Mouse (Mus musculus) G1E (cell line): ENCODE data around the gene Celf2. TPM values are rescaled to one million over a fixed set of nuclear protein-coding genes. Genes with fewer than 3 reads are reported as not detected.

Source experiments
- ATAC-seq: 2 replicates; pipeline ENCODE4 v1.8.0; 2016; ENCODE audit warnings: mild to moderate bottlenecking; ENCODE audit not compliant: insufficient number of reproducible peaks, poor library complexity, low FRiP score, severe bottlenecking; ENCODE audit errors: extremely low read depth
- DNase-seq: peaks from one replicate; pipeline ENCODE4 v3.0.0; 2012; ENCODE audit warnings: low spot score
- H3K27me3 ChIP-seq: 2 replicates; pipeline ENCODE4 v1.6.1; 2012; ENCODE audit warnings: mild to moderate bottlenecking, low read length, inconsistent platforms; ENCODE audit not compliant: insufficient read depth
- H3K36me3 ChIP-seq: replicated peaks from 2 replicates; pipeline ENCODE3; 2012; ENCODE audit warnings: mild to moderate bottlenecking, inconsistent platforms
- H3K4me1 ChIP-seq: 2 replicates; pipeline ENCODE4 v1.6.1; 2012; ENCODE audit warnings: low read depth, low read length, inconsistent platforms, mixed read lengths; ENCODE audit not compliant: insufficient read depth
- H3K4me3 ChIP-seq: 2 replicates; pipeline ENCODE4 v1.5.1; 2012; ENCODE audit warnings: low read depth, mild to moderate bottlenecking, inconsistent platforms, low read length, moderate library complexity, mixed read lengths
- H3K9me3 ChIP-seq: replicated peaks from 2 replicates; pipeline ENCODE4 v1.6.1; 2012; ENCODE audit warnings: inconsistent platforms
- CTCF ChIP-seq: IDR thresholded peaks from 2 replicates; pipeline ENCODE4 v1.5.1; 2012; ENCODE audit warnings: low read depth, low read length, inconsistent platforms, mixed read lengths
- GATA1 ChIP-seq: IDR thresholded peaks from 2 replicates; pipeline ENCODE4 v1.6.1; 2012; ENCODE audit warnings: borderline replicate concordance, low read length, inconsistent platforms, mixed read lengths
- GATA2 ChIP-seq: IDR thresholded peaks from 2 replicates; pipeline ENCODE4 v1.6.1; 2012; ENCODE audit warnings: low read depth, low read length, inconsistent platforms, borderline replicate concordance
- POLR2AphosphoS5 ChIP-seq: IDR thresholded peaks from 2 replicates; pipeline ENCODE4 v1.6.1; 2012; ENCODE audit warnings: low read depth, low read length, inconsistent platforms; ENCODE audit not compliant: insufficient replicate concordance
- TAL1 ChIP-seq: conservative IDR thresholded peaks from 2 replicates; pipeline ENCODE4 v1.6.1; 2012; ENCODE audit warnings: low read depth, low read length, inconsistent platforms, mixed read lengths
- polyA plus RNA-seq: library from polyadenylated mRNA; stranded (reverse); fragments of >175 nt; gene quantifications from 2 replicates; pipeline ENCODE4 v1.2.3, GENCODE M21; 2012
- total RNA-seq, 2 experiments: library from RNA; stranded (forward) in 1 of 2; stranded (reverse) in 1 of 2; fragments of 200-1000 nt in 1 of 2; fragments of >200 nt in 1 of 2; fragmentation: Nextera tagmentation in 1 of 2; gene quantifications; 2 replicates each; pipeline ENCODE4 v1.2.3; 2014 to 2017

Celf2 gene
- total and polyA plus RNA-seq, 3 experiments = 0.86 to 45.1 (median 14.2) TPM

DNA sequence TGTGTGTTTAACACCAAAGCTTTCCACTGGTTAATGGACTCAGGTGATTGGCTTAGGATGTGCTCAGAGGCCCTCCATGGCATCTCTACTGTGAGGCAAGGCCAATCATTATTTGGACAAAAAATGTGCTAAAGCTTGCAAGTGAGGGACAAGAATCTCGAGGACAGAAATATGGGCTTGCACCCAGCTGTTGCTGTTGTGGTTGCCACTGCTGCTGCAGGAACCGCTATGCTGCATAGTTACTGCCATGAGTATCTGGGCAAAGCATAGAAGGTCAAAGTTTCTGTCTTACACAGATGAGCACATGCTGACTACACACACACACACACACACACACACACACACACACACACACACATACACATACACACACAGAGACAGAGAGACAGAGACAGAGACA, 24.8 kb upstream of the Celf2 start:
- no peaks in the 10 kb centered on the region for H3K27me3 ChIP-seq
- H3K36me3 ChIP-seq = no peaks in the 10 kb centered on the region
- DNase-seq (no peak), ATAC-seq (no peak)
- H3K9me3 ChIP-seq = no peaks in the 10 kb centered on the region
- H3K4me1 ChIP-seq = no peaks in the 10 kb centered on the region
- TF ChIP-seq TAL1 = no peak
- no peak for TF ChIP-seq GATA1
- no peak for TF ChIP-seq POLR2AphosphoS5
- no peak for TF ChIP-seq GATA2
- no peak for TF ChIP-seq CTCF
- no peak overlapping the region for H3K4me3 ChIP-seq

- TF ChIP-seq GATA1 (no peak), CTCF (no peak), POLR2AphosphoS5 (no peak), TAL1 (no peak), GATA2 (no peak)
- Histone ChIP-seq H3K4me1 (no peaks in the 10 kb centered on the region), H3K36me3 (no peaks in the 10 kb centered on the region), H3K9me3 (no peaks in the 10 kb centered on the region), H3K27me3 (no peaks in the 10 kb centered on the region), H3K4me3 (no peak overlapping the region)
- DNase-seq (no peak), ATAC-seq (no peak)
Observed at GRCm38 (mm10) chr2:7531185-7531960, 22.0 kb upstream of the Celf2 start.

GRCm38 (mm10) chr2:7530461-7531184, 21.3 kb upstream of the Celf2 start:
- H3K36me3 ChIP-seq = no peaks in the 10 kb centered on the region
- no peak overlapping the region for H3K4me3 ChIP-seq
- H3K9me3 ChIP-seq = no peaks in the 10 kb centered on the region
- DNase-seq (no peak), ATAC-seq (no peak)
- no peaks in the 10 kb centered on the region for H3K4me1 ChIP-seq
- no peaks in the 10 kb centered on the region for H3K27me3 ChIP-seq
- TF ChIP-seq GATA2 (no peak), GATA1 (no peak), CTCF (no peak), POLR2AphosphoS5 (no peak), TAL1 (no peak)

GRCm38 (mm10) chr2:7529637-7530036, 20.3 kb upstream of the Celf2 start:
- H3K4me1 ChIP-seq = no peaks in the 10 kb centered on the region
- no peak for TF ChIP-seq POLR2AphosphoS5
- TF ChIP-seq GATA2 = no peak
- TF ChIP-seq CTCF = no peak
- TF ChIP-seq GATA1 = no peak
- TF ChIP-seq TAL1 = no peak
- H3K9me3 ChIP-seq = no peaks in the 10 kb centered on the region
- no peak overlapping the region for H3K4me3 ChIP-seq
- H3K36me3 ChIP-seq = no peaks in the 10 kb centered on the region
- H3K27me3 ChIP-seq = no peaks in the 10 kb centered on the region
- no peak for ATAC-seq
- no peak for DNase-seq

GRCm38 (mm10) chr2:7526696-7527095, 17.3 kb upstream of the Celf2 start:
- Histone ChIP-seq H3K9me3 (no peaks in the 10 kb centered on the region), H3K36me3 (no peaks in the 10 kb centered on the region), H3K4me1 (no peaks in the 10 kb centered on the region), H3K4me3 (no peak overlapping the region), H3K27me3 (no peaks in the 10 kb centered on the region)
- no peak for TF ChIP-seq GATA1
- no peak for TF ChIP-seq GATA2
- no peak for TF ChIP-seq POLR2AphosphoS5
- TF ChIP-seq TAL1 = no peak
- no peak for TF ChIP-seq CTCF
- ATAC-seq = no peak
- no peak for DNase-seq

GRCm38 (mm10) chr2:7519473-7519872, 10.1 kb upstream of the Celf2 start:
- ATAC-seq = no peak
- Histone ChIP-seq H3K4me1 (no peaks in the 10 kb centered on the region), H3K27me3 (no peaks in the 10 kb centered on the region), H3K4me3 (no peak overlapping the region), H3K36me3 (no peaks in the 10 kb centered on the region), H3K9me3 (no peaks in the 10 kb centered on the region)
- no peak for DNase-seq
- TF ChIP-seq POLR2AphosphoS5 = no peak
- no peak for TF ChIP-seq GATA1
- no peak for TF ChIP-seq TAL1
- TF ChIP-seq GATA2 = no peak
- TF ChIP-seq CTCF = no peak
